Mouse (Mus musculus) thymus, adult 2 months (tissue): ENCODE measurements around the gene Acox2. TPM values are rescaled to one million over a fixed set of nuclear protein-coding genes. Genes with fewer than 3 reads are reported as not detected.

ENCODE experiments used
- DNase-seq: peaks from one replicate; pipeline ENCODE4 v3.0.0; 2021
- H3K27ac ChIP-seq: fragments of 200-500 bp; 2 replicates; pipeline ENCODE4 v1.5.1; 2012; ENCODE audit warnings: low read length, control low read depth; ENCODE audit not compliant: control insufficient read depth, insufficient read depth
- H3K27me3 ChIP-seq: fragments of 200-500 bp; 2 replicates; pipeline ENCODE4 v1.6.1; 2012; ENCODE audit warnings: mild to moderate bottlenecking, low read length, moderate library complexity, mixed read lengths; ENCODE audit not compliant: control insufficient read depth, insufficient read depth
- H3K36me3 ChIP-seq: fragments of 200-500 bp; 2 replicates; pipeline ENCODE4 v1.6.1; 2012; ENCODE audit warnings: mild to moderate bottlenecking, low read length, moderate library complexity; ENCODE audit not compliant: control insufficient read depth, insufficient read depth
- H3K4me1 ChIP-seq: fragments of 200-500 bp; replicated peaks from 2 replicates; pipeline ENCODE4 v1.6.1; 2012; ENCODE audit warnings: low read length; ENCODE audit not compliant: control insufficient read depth, insufficient read depth
- H3K4me3 ChIP-seq: fragments of 200-500 bp; 2 replicates; pipeline ENCODE4 v1.5.1; 2012; ENCODE audit warnings: mild to moderate bottlenecking, low read length, control low read depth, moderate library complexity; ENCODE audit not compliant: control insufficient read depth, insufficient read depth
- CTCF ChIP-seq: fragments of 200-500 bp; IDR thresholded peaks from 2 replicates; pipeline ENCODE4 v1.5.1; 2012; ENCODE audit warnings: mild to moderate bottlenecking, control low read depth, low read length, moderate library complexity, borderline replicate concordance; ENCODE audit not compliant: control insufficient read depth, poor library complexity, insufficient read depth; ENCODE audit errors: extremely low read depth
- POLR2A ChIP-seq: fragments of 200-500 bp; IDR thresholded peaks from 2 replicates; pipeline ENCODE4 v1.6.1; 2012; ENCODE audit warnings: mild to moderate bottlenecking, low read length, control low read depth, moderate library complexity; ENCODE audit not compliant: control insufficient read depth, poor library complexity, insufficient read depth; ENCODE audit errors: extremely low read depth
- WGBS: fragments of 180-500 bp; shearing (Covaris S2); methylation state at CpG from one replicate; pipeline ENCODE4 v1.1.7; 2018; 5-methylcytosine and 5-hydroxymethylcytosine counted together
- polyA plus RNA-seq: library from polyadenylated mRNA; depleted of rRNA; stranded (reverse); fragments of >200 nt; gene quantifications from 2 replicates; pipeline ENCODE4 v1.2.3, GENCODE M21; 2012

The Acox2 gene
- polyA plus RNA-seq, 1 experiment = 0.46 TPM

GRCm38 (mm10) chr14:8224805-8225204 lies 34.3 kb downstream of the Acox2 start:
- Histone ChIP-seq H3K4me3 (no peak overlapping the region), H3K36me3 (no peaks in the 10 kb centered on the region), H3K4me1 (no peaks in the 10 kb centered on the region), H3K27ac (no peak overlapping the region), H3K27me3 (no peaks in the 10 kb centered on the region)
- WGBS = 83% methylated on average over 2 of the region's 2 CpGs
- TF ChIP-seq POLR2A = no peak
- no peak for TF ChIP-seq CTCF
- no peak for DNase-seq

GRCm38 (mm10) chr14:8223506-8224293 lies 35.5 kb downstream of the Acox2 start:
- Histone ChIP-seq H3K27me3 (no peaks in the 10 kb centered on the region), H3K4me1 (no peaks in the 10 kb centered on the region), H3K27ac (no peak overlapping the region), H3K4me3 (no peak overlapping the region), H3K36me3 (no peaks in the 10 kb centered on the region)
- no peak for DNase-seq
- 30% methylated on average over 10 of the region's 10 CpGs for WGBS
- no peak for TF ChIP-seq CTCF
- no peak for TF ChIP-seq POLR2A

GRCm38 (mm10) chr14:8222561-8222960 lies 36.6 kb downstream of the Acox2 start:
- no peak for DNase-seq
- no peaks in the 10 kb centered on the region for H3K4me1 ChIP-seq
- no peaks in the 10 kb centered on the region for H3K27me3 ChIP-seq
- no peak overlapping the region for H3K4me3 ChIP-seq
- no peaks in the 10 kb centered on the region for H3K36me3 ChIP-seq
- no peak overlapping the region for H3K27ac ChIP-seq
- 97% methylated on average over 16 of the region's 16 CpGs for WGBS
- TF ChIP-seq POLR2A (no peak), CTCF (no peak)

GRCm38 (mm10) chr14:8220912-8221311 lies 38.2 kb downstream of the Acox2 start:
- 100% methylated on average over 2 of the region's 2 CpGs for WGBS
- Histone ChIP-seq H3K27ac (no peak overlapping the region), H3K36me3 (no peaks in the 10 kb centered on the region), H3K27me3 (no peaks in the 10 kb centered on the region), H3K4me1 (no peaks in the 10 kb centered on the region), H3K4me3 (no peak overlapping the region)
- no peak for TF ChIP-seq POLR2A
- no peak for DNase-seq

GRCm38 (mm10) chr14:8220306-8220705 lies 38.8 kb downstream of the Acox2 start:
- DNase-seq = no peak
- Histone ChIP-seq H3K27ac (no peak overlapping the region), H3K36me3 (no peaks in the 10 kb centered on the region), H3K4me3 (no peak overlapping the region), H3K27me3 (no peaks in the 10 kb centered on the region), H3K4me1 (0 out of 2 replicates have a peak, but pooled peaks cover 2% of the 10 kb centered on the region)
- TF ChIP-seq POLR2A = no peak
- WGBS = 78% methylated on average over 7 of the region's 7 CpGs

GRCm38 (mm10) chr14:8219876-8220275 lies 39.3 kb downstream of the Acox2 start:
- Histone ChIP-seq H3K27me3 (no peaks in the 10 kb centered on the region), H3K4me1 (0 out of 2 replicates have a peak, but pooled peaks cover 3% of the 10 kb centered on the region), H3K36me3 (no peaks in the 10 kb centered on the region), H3K27ac (no peak overlapping the region), H3K4me3 (no peak overlapping the region)
- DNase-seq = no peak
- TF ChIP-seq CTCF (no peak), POLR2A (no peak)
- 96% methylated on average over 11 of the region's 11 CpGs for WGBS

GRCm38 (mm10) chr14:8218730-8219380 lies 40.3 kb downstream of the Acox2 start:
- TF ChIP-seq CTCF = no peak
- TF ChIP-seq POLR2A = no peak
- Histone ChIP-seq H3K36me3 (no peaks in the 10 kb centered on the region), H3K27ac (no peak overlapping the region), H3K4me3 (no peak overlapping the region), H3K27me3 (no peaks in the 10 kb centered on the region), H3K4me1 (0 out of 2 replicates have a peak, but pooled peaks cover 3% of the 10 kb centered on the region)
- DNase-seq = no peak
- 92% methylated on average over 10 of the region's 10 CpGs for WGBS
